Comparison of ENCODE assay signal across 8 mouse cellular contexts in the genomic region with DNA sequence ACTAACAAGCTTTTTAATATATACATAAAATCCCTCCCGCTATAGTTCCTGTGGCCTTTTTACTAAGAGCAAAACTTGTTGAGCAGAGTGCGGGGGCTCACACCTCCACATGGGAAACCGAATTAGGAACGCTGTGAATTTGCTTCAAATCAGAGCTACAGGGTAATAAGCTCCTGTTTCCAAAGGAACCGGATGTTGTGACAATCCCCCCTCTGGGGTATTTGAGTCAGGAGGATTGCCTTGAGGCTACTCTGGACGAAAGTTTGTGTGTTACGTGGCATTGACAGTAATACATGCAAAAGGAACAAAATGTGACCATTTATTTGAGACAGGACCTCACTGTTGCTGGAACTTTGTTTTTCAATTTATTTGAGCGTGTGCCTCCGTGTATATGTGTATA. TPM values are rescaled to one million over a fixed set of nuclear protein-coding genes. Genes with fewer than 3 reads are reported as not detected.
DNase-seq lines count a peak whose midpoint lies in the region; ATAC-seq and TF ChIP-seq lines count a peak whose summit lies in the region.

No protein-coding gene starts in this region.

- TF ChIP-seq POLR2A in bone marrow macrophage, adult 2 months (IDR thresholded peaks at IDR 0.05; ENCODE audit: borderline replicate concordance, low read depth, low read length) = no peak

- H3K4me3 ChIP-seq in kidney, embryonic 14.5 days (ENCODE audit: low read length) = peak overlapping the region; percentile 87
- peak overlapping the region; percentile 97 for H3K4me3 ChIP-seq in bone marrow macrophage, adult 2 months (ENCODE audit: insufficient read depth, low read length)
- peak overlapping the region; percentile 75 for H3K4me3 ChIP-seq in hindbrain, embryonic 13.5 days
- peak overlapping the region; percentile 79 for H3K4me3 ChIP-seq in midbrain, embryonic 15.5 days

- no peak overlapping the region; the same call in 1 of the 2 replicates for H3K27ac ChIP-seq in kidney, embryonic 14.5 days (ENCODE audit: low read depth, low read length)
- peak overlapping the region; percentile 71; the same call in 1 of the 2 replicates for H3K27ac ChIP-seq in bone marrow macrophage, adult 2 months (ENCODE audit: insufficient read depth, low read depth, low read length)
- peak overlapping the region; percentile 98; the same call in 1 of the 2 replicates for H3K27ac ChIP-seq in hindbrain, embryonic 13.5 days
- H3K27ac ChIP-seq in midbrain, embryonic 15.5 days = peak overlapping the region; percentile 98

- H3K36me3 ChIP-seq in kidney, embryonic 14.5 days (ENCODE audit: control insufficient read depth, insufficient read depth, low read length) = peaks cover 43% of the 10 kb centered on the region
- H3K36me3 ChIP-seq in hindbrain, embryonic 13.5 days = peaks cover 43% of the 10 kb centered on the region
- H3K36me3 ChIP-seq in midbrain, embryonic 15.5 days (replicated peaks) = peaks cover 33% of the 10 kb centered on the region

- peak overlapping the region; percentile 90 for H3K4me2 ChIP-seq in kidney, embryonic 14.5 days (replicated peaks; ENCODE audit: low read depth, low read length)
- H3K4me2 ChIP-seq in hindbrain, embryonic 13.5 days = peak overlapping the region; percentile 90
- H3K4me2 ChIP-seq in midbrain, embryonic 15.5 days = peak overlapping the region; percentile 81

- TF ChIP-seq CTCF in bone marrow macrophage, adult 2 months (IDR thresholded peaks at IDR 0.05; ENCODE audit: low read depth, low read length) = no peak

- H3K4me1 ChIP-seq in kidney, embryonic 14.5 days (ENCODE audit: control insufficient read depth, insufficient read depth, low read length) = peaks cover 13% of the 10 kb centered on the region; the same call in 1 of the 2 replicates
- peaks cover 8% of the 10 kb centered on the region; the same call in 1 of the 2 replicates for H3K4me1 ChIP-seq in bone marrow macrophage, adult 2 months (ENCODE audit: control insufficient read depth, insufficient read depth, low read length)
- H3K4me1 ChIP-seq in hindbrain, embryonic 13.5 days (replicated peaks) = peaks cover 33% of the 10 kb centered on the region
- H3K4me1 ChIP-seq in midbrain, embryonic 15.5 days = peaks cover 25% of the 10 kb centered on the region

- no peaks in the 10 kb centered on the region for H3K9me3 ChIP-seq in kidney, embryonic 14.5 days (ENCODE audit: control insufficient read depth, low read length)
- H3K9me3 ChIP-seq in hindbrain, embryonic 13.5 days = no peaks in the 10 kb centered on the region
- no peaks in the 10 kb centered on the region for H3K9me3 ChIP-seq in midbrain, embryonic 15.5 days

- H3K27me3 ChIP-seq in kidney, embryonic 14.5 days (ENCODE audit: control insufficient read depth, insufficient read depth, low read length) = no peaks in the 10 kb centered on the region
- no peaks in the 10 kb centered on the region for H3K27me3 ChIP-seq in hindbrain, embryonic 13.5 days
- no peaks in the 10 kb centered on the region for H3K27me3 ChIP-seq in midbrain, embryonic 15.5 days (replicated peaks)

- H3K9ac ChIP-seq in kidney, embryonic 14.5 days (ENCODE audit: low read depth, low read length) = peak overlapping the region; percentile 86
- H3K9ac ChIP-seq in hindbrain, embryonic 13.5 days = peak overlapping the region; percentile 89
- peak overlapping the region; percentile 79 for H3K9ac ChIP-seq in midbrain, embryonic 15.5 days

- no peak for DNase-seq in kidney, adult 8-10 months
- DNase-seq in yolk sac, embryonic 10.5 days (ENCODE audit: low spot score) = no peak
- DNase-seq in ovary, postnatal 14 days (ENCODE audit: low spot score) = no peak
- no peak for DNase-seq in kidney, adult 11 months

- ATAC-seq in kidney, embryonic 14.5 days (ENCODE audit: low FRiP score, low TSS enrichment) = no peak
- ATAC-seq in hindbrain, embryonic 13.5 days (ENCODE audit: low FRiP score) = no peak
- ATAC-seq in midbrain, embryonic 15.5 days (replicated peaks) = no peak

- 25% methylated on average over 9 of the region's 9 CpGs for WGBS in kidney, embryonic 14.5 days
- WGBS in hindbrain, embryonic 13.5 days = 35% methylated on average over 9 of the region's 9 CpGs
- 35% methylated on average over 9 of the region's 9 CpGs for WGBS in midbrain, embryonic 15.5 days

RNA-seq across cellular contexts. Expression of gene Dnajb1, which starts 1.1 kb away (rescaled TPM):
- 42.5 and 48.9 TPM in 2 replicates for polyA plus RNA-seq in kidney, embryonic 14.5 days (2014; fragmentation: Nextera tagmentation; extraction: Ambion mirVana)
- polyA plus RNA-seq in bone marrow macrophage, adult 2 months (2012; ENCODE audit: insufficient read depth, insufficient read length, missing spikeins) = 19.4 and 19.9 TPM in 2 replicates
- polyA plus RNA-seq in hindbrain, embryonic 13.5 days (2015; fragmentation: Nextera tagmentation; extraction: Ambion mirVana) = 54.1 and 54.2 TPM in 2 replicates
- polyA plus RNA-seq in midbrain, embryonic 15.5 days (2015; fragmentation: Nextera tagmentation; extraction: Ambion mirVana) = 65.2 and 65.5 TPM in 2 replicates

RNA-seq across cellular contexts. Expression of gene Tecr, which starts 1.3 kb away (rescaled TPM):
- 661 and 682 TPM in 2 replicates for polyA plus RNA-seq in kidney, embryonic 14.5 days (2014; fragmentation: Nextera tagmentation; extraction: Ambion mirVana)
- polyA plus RNA-seq in bone marrow macrophage, adult 2 months (2012; ENCODE audit: insufficient read depth, insufficient read length, missing spikeins) = 189 and 215 TPM in 2 replicates
- polyA plus RNA-seq in hindbrain, embryonic 13.5 days (2015; fragmentation: Nextera tagmentation; extraction: Ambion mirVana) = 998 and 1,025 TPM in 2 replicates
- 1,118 and 1,124 TPM in 2 replicates for polyA plus RNA-seq in midbrain, embryonic 15.5 days (2015; fragmentation: Nextera tagmentation; extraction: Ambion mirVana)

RNA-seq across cellular contexts. Expression of gene Ndufb7, which starts 42.6 kb away (rescaled TPM):
- polyA plus RNA-seq in kidney, embryonic 14.5 days (2014; fragmentation: Nextera tagmentation; extraction: Ambion mirVana) = 348 and 423 TPM in 2 replicates
- polyA plus RNA-seq in bone marrow macrophage, adult 2 months (2012; ENCODE audit: insufficient read depth, insufficient read length, missing spikeins) = 130 and 134 TPM in 2 replicates
- 375 and 381 TPM in 2 replicates for polyA plus RNA-seq in hindbrain, embryonic 13.5 days (2015; fragmentation: Nextera tagmentation; extraction: Ambion mirVana)
- polyA plus RNA-seq in midbrain, embryonic 15.5 days (2015; fragmentation: Nextera tagmentation; extraction: Ambion mirVana) = 336 and 348 TPM in 2 replicates

RNA-seq across cellular contexts. Expression of gene Gipc1, which starts 43.4 kb away (rescaled TPM):
- polyA plus RNA-seq in kidney, embryonic 14.5 days (2014; fragmentation: Nextera tagmentation; extraction: Ambion mirVana) = 168 and 210 TPM in 2 replicates
- polyA plus RNA-seq in bone marrow macrophage, adult 2 months (2012; ENCODE audit: insufficient read depth, insufficient read length, missing spikeins) = 25.6 and 32.2 TPM in 2 replicates
- 155 and 159 TPM in 2 replicates for polyA plus RNA-seq in hindbrain, embryonic 13.5 days (2015; fragmentation: Nextera tagmentation; extraction: Ambion mirVana)
- polyA plus RNA-seq in midbrain, embryonic 15.5 days (2015; fragmentation: Nextera tagmentation; extraction: Ambion mirVana) = 128 and 132 TPM in 2 replicates

RNA-seq across cellular contexts. Expression of gene Ptger1, which starts 57.4 kb away (rescaled TPM):
- 0.97 and 1.3 TPM in 2 replicates for polyA plus RNA-seq in kidney, embryonic 14.5 days (2014; fragmentation: Nextera tagmentation; extraction: Ambion mirVana)
- 0.16 and 0.53 TPM in 2 replicates for polyA plus RNA-seq in bone marrow macrophage, adult 2 months (2012; ENCODE audit: insufficient read depth, insufficient read length, missing spikeins)
- 0.38 and 0.70 TPM in 2 replicates for polyA plus RNA-seq in hindbrain, embryonic 13.5 days (2015; fragmentation: Nextera tagmentation; extraction: Ambion mirVana)
- polyA plus RNA-seq in midbrain, embryonic 15.5 days (2015; fragmentation: Nextera tagmentation; extraction: Ambion mirVana) = 0.92 and 1.7 TPM in 2 replicates
